Mouse (Mus musculus): ENCODE measurements around the gene Slc43a3.
A peak's percentile ranks its signal among the peaks of the same experiment; 100 is the strongest.

GRCm38 (mm10) chr2:84888657-84889315 is 47.6 kb upstream of the Slc43a3 start:
- TF ChIP-seq POLR2A (IDR thresholded peaks at IDR 0.05; ENCODE audit: control insufficient read depth, extremely low read depth, insufficient read depth, low read length, poor library complexity): no peak
- peak; percentile 51; the same call in 1 of the 2 replicates for TF ChIP-seq CTCF (IDR thresholded peaks at IDR 0.05; ENCODE audit: borderline replicate concordance, control insufficient read depth, extremely low read depth, insufficient read depth, low read length, poor library complexity)
